Mouse (Mus musculus): ENCODE measurements around the gene Hmgxb4. TPM values are rescaled to one million over a fixed set of nuclear protein-coding genes. Genes with fewer than 3 reads are reported as not detected.

Hmgxb4 gene
- total and polyA plus RNA-seq, 3 experiments, result 23.3 to 33.4 (median 29.1) TPM

- TF ChIP-seq ETS1 (conservative IDR thresholded peaks at IDR 0.05; ENCODE audit: low read depth, low read length) (0 out of 2 replicates have a peak, but pooled peaks have one; percentile 8), MAZ (IDR thresholded peaks at IDR 0.05; ENCODE audit: low read depth, low read length) (no peak), MYC (IDR thresholded peaks at IDR 0.05; ENCODE audit: low read depth, low read length) (no peak), ZKSCAN1 (IDR thresholded peaks at IDR 0.05; ENCODE audit: borderline replicate concordance, low read depth, low read length) (no peak), POLR2AphosphoS2 (IDR thresholded peaks at IDR 0.05; ENCODE audit: low read depth, low read length) (no peak), CTCF (conservative IDR thresholded peaks at IDR 0.05 in 1 of 2, IDR thresholded peaks at IDR 0.05 in 1 of 2; ENCODE audit: low read depth in 2 of 2, low read length in 2 of 2) (no peak), POLR2A (IDR thresholded peaks at IDR 0.05; ENCODE audit: low read depth, low read length) (no peak), MAFK (IDR thresholded peaks at IDR 0.05; ENCODE audit: insufficient replicate concordance, low read length) (no peak), USF2 (conservative IDR thresholded peaks at IDR 0.05; ENCODE audit: low read depth, low read length) (no peak), BHLHE40 (IDR thresholded peaks at IDR 0.05; ENCODE audit: low read depth, low read length) (0 out of 2 replicates have a peak, but pooled peaks have one; percentile 10)
- Histone ChIP-seq H3K9me3 (replicated peaks; ENCODE audit: low read length) (no peaks in the 10 kb centered on the region), H3K27me3 (replicated peaks) (no peaks in the 10 kb centered on the region), H3K4me2 (ENCODE audit: insufficient read depth, low read depth, poor library complexity, severe bottlenecking) (no peak overlapping the region), H3K27ac (ENCODE audit: insufficient read depth, low read depth) (no peak overlapping the region), H3K4me1 (ENCODE audit: control insufficient read depth in 1 of 2, insufficient read depth in 2 of 2) (peaks cover 8 to 20% of the 10 kb centered on the region in 2 experiments), H3K79me2 (replicated peaks; ENCODE audit: control insufficient read depth, extremely low read depth, insufficient read depth, poor library complexity, severe bottlenecking) (no peaks in the 10 kb centered on the region), H3K4me3 (replicated peaks in 1 of 3; ENCODE audit: low read depth in 2 of 3, low read length in 2 of 3, poor library complexity in 1 of 3) (no peak overlapping the region), H3K36me3 (replicated peaks in 1 of 2; ENCODE audit: control insufficient read depth in 1 of 2, insufficient read depth in 1 of 2, low read length in 1 of 2) (peaks cover 25 to 79% of the 10 kb centered on the region in 2 experiments), H3K9ac (ENCODE audit: insufficient read depth, low read depth) (0 out of 2 replicates have a peak overlapping the region, but pooled peaks have one; percentile 10)
- peak; percentile 40 for DNase-seq (ENCODE audit: extremely low read depth)
- in situ Hi-C loops (cut with MboI; ENCODE audit: low pct_ligation_motif_present, low pct_unique_long_range_greater_than_20kb, low sequenced_read_pairs), result no loop called here
- dilution Hi-C loops (cut with MboI; ENCODE audit: extremely low pct_ligation_motif_present, extremely low pct_unique_long_range_greater_than_20kb, low sequenced_read_pairs), result no loop called here
Measured at GRCm38 (mm10) chr8:75063290-75063689, 70.1 kb downstream of the Hmgxb4 start.

GRCm38 (mm10) chr8:75064790-75065189 lies 71.6 kb downstream of the Hmgxb4 start:
- Histone ChIP-seq H3K9ac (ENCODE audit: insufficient read depth, low read depth) (no peak overlapping the region), H3K27ac (ENCODE audit: insufficient read depth, low read depth) (no peak overlapping the region), H3K27me3 (replicated peaks) (no peaks in the 10 kb centered on the region), H3K4me1 (ENCODE audit: control insufficient read depth in 1 of 2, insufficient read depth in 2 of 2) (peaks cover 8 to 20% of the 10 kb centered on the region in 2 experiments), H3K4me3 (replicated peaks in 1 of 3; ENCODE audit: low read depth in 2 of 3, low read length in 2 of 3, poor library complexity in 1 of 3) (no peak overlapping the region), H3K4me2 (ENCODE audit: insufficient read depth, low read depth, poor library complexity, severe bottlenecking) (no peak overlapping the region), H3K9me3 (replicated peaks; ENCODE audit: low read length) (no peaks in the 10 kb centered on the region), H3K36me3 (replicated peaks in 1 of 2; ENCODE audit: control insufficient read depth in 1 of 2, insufficient read depth in 1 of 2, low read length in 1 of 2) (peaks cover 23 to 67% of the 10 kb centered on the region in 2 experiments), H3K79me2 (replicated peaks; ENCODE audit: control insufficient read depth, extremely low read depth, insufficient read depth, poor library complexity, severe bottlenecking) (no peaks in the 10 kb centered on the region)
- in situ Hi-C loops (cut with MboI; ENCODE audit: low pct_ligation_motif_present, low pct_unique_long_range_greater_than_20kb, low sequenced_read_pairs), result no loop called here
- TF ChIP-seq MEF2A (IDR thresholded peaks at IDR 0.05; ENCODE audit: borderline replicate concordance, low read depth, low read length) (no peak), ETS1 (conservative IDR thresholded peaks at IDR 0.05; ENCODE audit: low read depth, low read length) (no peak), POLR2AphosphoS2 (IDR thresholded peaks at IDR 0.05; ENCODE audit: low read depth, low read length) (no peak), E2F4 (IDR thresholded peaks at IDR 0.05; ENCODE audit: insufficient replicate concordance, low read depth, low read length) (no peak), MAZ (IDR thresholded peaks at IDR 0.05; ENCODE audit: low read depth, low read length) (no peak), TBP (conservative IDR thresholded peaks at IDR 0.05; ENCODE audit: low read depth, low read length) (no peak), TCF12 (IDR thresholded peaks at IDR 0.05; ENCODE audit: low read depth, low read length) (no peak), MAX (IDR thresholded peaks at IDR 0.05; ENCODE audit: low read length) (no peak), RAD21 (IDR thresholded peaks at IDR 0.05; ENCODE audit: low read depth, low read length) (no peak), KAT2A (IDR thresholded peaks at IDR 0.05; ENCODE audit: insufficient replicate concordance, low read length) (no peak), MXI1 (IDR thresholded peaks at IDR 0.05; ENCODE audit: low read depth, low read length) (no peak), ZMIZ1 (IDR thresholded peaks at IDR 0.05; ENCODE audit: low read depth, low read length) (no peak), CHD1 (IDR thresholded peaks at IDR 0.05; ENCODE audit: low read depth, low read length) (no peak), MAFK (IDR thresholded peaks at IDR 0.05; ENCODE audit: insufficient replicate concordance, low read length) (no peak), NELFE (IDR thresholded peaks at IDR 0.05; ENCODE audit: low read depth, low read length) (no peak), ZNF384 (IDR thresholded peaks at IDR 0.05; ENCODE audit: low read depth, low read length) (no peak)
- DNase-seq (ENCODE audit: extremely low read depth), result no peak
- dilution Hi-C loops (cut with MboI; ENCODE audit: extremely low pct_ligation_motif_present, extremely low pct_unique_long_range_greater_than_20kb, low sequenced_read_pairs), result no loop called here

All from CH12.LX (cell line).